Mouse (Mus musculus) right cerebral cortex, postnatal 4 days (tissue): ENCODE measurements at regions not wholly inside any gene's neighbourhood (a gene's known extent, or its start where the extent isn't known, plus 50 kb on each side); places are given as distances from the start of the nearest gene placed in this dataset.

ENCODE experiments used
- DNase-seq: peaks from one replicate; pipeline ENCODE4 v3.0.0-alpha.2; 2022

DNA sequence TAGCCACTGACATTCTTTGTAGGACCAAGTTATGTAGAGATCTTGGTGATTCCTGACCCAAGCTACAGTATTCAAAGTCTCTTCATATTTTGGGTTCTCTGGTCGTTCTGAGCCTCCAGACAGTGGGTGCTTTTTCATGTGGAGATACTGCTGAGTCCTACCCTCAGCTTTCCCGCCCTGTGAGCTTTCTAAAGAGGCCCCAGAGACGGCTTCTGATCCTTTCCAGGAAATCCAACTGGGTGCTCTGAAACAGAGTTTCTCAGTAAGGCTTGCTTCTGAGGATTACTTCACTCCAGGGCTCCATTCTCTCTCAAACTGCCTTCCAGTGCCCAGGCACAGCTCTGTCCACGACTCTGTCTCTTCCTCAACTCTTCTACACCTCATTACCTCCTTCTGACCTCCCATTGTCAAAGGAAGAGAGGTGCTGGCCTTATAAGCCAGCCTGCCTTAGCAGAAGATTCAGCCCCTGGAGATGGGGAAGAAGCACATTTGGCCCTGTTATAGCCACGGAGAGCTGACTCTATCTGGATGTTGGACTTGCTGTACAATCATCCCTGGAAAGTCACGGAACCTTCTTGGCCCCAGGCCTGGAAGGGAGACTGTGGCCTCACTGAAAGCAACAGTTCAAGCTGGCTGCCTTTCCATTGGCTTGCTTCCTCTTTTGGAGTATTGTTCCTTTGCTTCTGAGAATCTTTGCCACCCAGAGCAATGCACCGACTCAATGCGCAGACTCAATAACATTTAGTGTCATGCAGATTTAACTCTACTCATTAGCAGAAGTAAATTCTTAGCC lies 1306.9 kb upstream of the A1bg start:
- no peak for DNase-seq

GRCm38 (mm10) chr15:62229023-62229422 lies 1306.2 kb upstream of the A1bg start:
- DNase-seq: no peak

GRCm38 (mm10) chr15:62224798-62225197 lies 1302.0 kb upstream of the A1bg start:
- DNase-seq: no peak

- no peak for DNase-seq
Observed at GRCm38 (mm10) chr15:62224191-62224590, 1301.4 kb upstream of the A1bg start.

DNA sequence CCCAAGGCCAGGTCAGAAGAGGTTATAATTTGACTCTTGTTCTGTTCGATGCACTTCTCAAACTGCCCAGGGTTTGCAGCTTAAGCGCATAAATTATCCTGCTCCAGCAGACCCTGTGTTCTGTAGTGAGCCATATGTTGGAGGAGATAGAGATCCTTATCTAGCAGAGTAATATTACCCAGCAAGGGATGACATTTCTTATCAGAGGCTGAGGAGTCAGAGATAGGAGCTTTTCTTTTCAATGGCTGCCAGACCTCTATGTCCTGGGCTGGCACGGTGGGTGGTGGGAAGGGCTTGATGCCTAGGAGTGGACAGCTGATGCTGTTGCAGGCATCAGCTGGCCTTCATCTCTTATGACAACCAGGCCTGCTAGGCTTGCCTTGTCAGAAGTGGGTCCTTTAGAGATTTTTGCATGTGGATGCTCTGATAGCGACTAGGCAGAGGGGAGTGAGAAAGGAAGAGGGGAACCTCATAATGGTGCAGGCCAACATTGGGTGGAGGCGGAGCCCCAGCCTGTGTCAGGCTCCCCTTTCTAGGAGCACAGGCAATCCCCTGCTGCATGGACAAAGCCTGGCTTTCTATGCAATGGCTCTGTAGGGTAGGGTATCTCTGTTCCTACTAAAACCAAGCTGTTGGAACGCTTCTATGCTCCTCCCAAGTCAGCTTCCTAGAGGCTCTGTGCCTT lies 1300.5 kb upstream of the A1bg start:
- no peak for DNase-seq

DNA sequence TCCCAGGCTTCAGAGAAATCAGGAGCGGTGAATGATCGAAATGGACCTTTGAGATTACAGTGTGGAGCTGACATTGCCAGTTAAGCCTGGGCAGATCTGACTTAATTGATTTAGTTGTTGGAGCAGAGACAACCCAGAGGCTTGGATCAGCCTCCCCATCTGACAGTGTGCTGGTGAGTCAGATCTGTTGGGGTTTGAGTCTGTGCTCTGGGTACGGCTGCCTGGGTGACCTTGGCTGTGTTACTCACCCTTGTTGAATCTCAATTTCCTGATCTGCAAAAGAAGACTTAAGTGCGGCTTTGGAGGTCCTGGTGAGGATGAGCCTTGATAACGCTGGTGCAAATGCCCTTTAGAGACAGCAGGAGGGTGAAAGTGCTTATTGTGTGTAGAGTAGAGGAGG lies 1299.9 kb upstream of the A1bg start:
- no peak for DNase-seq

DNA sequence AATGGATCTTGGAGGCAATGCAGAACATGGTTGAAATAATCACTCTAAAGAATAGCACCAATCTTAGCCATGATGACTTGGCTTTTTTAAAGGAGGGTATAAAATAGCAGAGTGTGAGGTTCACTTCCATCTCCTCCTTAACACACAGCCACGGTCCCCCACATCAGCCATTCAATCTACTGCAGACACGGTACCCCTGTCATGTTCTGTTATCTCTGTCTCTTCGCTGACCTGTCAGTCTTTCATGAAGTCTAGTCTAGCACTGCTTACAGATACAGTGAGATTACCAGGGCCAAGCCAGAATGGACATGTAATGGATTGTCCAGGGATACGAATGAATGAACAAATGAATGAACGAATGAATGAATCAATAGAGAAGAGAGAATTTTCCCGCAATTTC lies 1299.4 kb upstream of the A1bg start:
- DNase-seq: no peak

DNA sequence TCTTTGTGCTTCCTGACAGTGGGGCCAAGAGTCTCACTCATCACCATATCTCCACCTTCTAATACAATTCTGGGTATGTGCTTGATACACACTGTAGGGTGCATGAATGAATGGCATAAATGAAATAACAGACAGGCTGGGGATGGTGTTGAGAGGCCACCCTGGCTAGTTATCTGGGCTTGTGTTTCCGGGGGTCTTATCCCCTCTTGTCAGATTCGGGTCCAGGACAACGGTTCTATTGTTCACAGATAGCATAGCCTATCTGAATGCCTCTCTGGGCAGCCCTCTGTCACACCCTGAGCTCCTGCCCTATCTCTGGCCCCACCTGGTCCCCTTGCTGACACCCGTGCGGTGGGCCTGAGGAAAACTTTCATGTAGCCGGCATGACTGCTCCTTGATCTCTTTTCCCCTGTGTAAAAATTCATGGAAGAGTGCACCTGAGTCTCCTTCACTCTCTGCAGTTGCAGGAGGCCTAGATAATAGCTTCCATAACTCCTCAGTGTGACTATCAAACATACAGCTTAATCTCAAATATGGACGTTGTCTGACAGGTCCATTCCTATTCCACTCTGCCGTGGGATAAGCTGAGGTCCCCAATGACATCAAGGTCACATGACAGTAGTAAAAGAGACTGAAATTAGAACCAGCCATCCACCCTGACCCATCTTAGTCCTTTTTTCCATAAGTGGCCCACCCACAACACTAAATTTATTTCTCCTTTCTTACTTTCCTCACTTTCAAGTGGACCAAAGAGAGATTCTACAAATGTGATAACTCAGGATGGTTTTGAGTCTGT lies 1298.4 kb upstream of the A1bg start:
- DNase-seq: no peak

- no peak for DNase-seq
Observed at GRCm38 (mm10) chr15:62220620-62221019, 1297.8 kb upstream of the A1bg start.

DNA sequence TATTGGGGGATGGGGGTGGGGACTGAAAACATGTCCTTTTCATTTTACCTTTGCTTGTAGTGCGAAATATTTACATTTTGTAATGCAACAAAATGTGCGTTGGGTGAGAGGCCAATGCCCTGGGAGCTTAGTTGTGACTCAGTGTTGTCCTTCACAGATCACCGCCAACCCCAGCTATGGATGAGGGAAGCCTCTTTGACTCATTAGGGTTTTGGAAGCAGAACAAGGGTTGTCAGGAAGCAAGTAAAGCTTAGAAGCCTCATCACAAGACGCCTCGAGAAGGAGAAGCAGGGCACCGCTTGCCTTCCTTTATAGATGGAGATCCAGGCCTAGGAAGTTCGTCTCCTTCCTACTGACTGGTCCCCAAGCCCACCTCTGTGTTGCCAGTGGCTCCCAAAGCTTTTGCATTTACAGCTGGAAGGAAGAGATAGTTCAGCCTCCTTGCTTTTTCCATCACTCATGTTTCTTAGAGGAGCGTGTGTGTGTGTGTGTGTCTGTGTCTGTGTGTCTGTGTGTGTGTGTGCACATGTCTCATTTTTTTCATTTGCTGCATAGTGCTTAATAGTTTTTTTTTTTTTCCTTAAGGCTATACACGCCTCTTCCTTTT lies 1297.2 kb upstream of the A1bg start:
- DNase-seq: no peak

DNA sequence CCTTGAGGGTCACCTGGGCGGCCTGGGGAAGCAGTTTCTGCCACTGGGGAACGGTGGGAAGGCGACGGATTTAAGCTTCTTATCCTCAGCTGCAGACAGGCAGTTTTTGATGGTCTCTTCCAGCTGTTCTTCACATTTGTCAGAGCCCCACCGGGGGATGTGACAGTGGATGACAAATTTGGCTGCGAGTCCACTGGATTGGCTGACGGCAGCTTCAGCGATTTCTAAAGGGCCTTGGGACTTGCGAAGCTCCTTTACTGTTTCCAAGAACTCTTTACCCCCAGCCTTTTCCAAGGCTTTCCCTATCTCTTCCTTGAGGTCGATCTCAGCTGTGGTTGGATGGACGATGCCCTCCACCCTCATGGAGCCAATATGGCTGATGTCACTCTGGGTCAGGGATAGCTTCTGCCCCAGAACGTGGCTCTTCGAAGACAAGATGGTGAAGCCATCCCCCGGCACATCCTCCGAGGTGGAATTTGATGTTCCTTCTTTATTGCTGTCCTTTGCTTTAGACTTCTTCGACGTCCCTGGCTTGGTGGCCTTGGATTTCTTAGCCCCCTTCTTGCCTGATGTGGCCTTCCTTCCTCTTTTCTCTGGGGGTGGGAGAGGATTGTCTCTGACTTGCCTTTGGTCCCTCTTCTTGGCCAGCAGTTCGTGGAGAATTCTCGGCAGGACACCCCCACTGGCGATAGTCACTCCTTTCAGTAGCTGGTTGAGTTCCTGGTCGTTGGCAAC lies 1295.7 kb upstream of the A1bg start:
- no peak for DNase-seq

GRCm38 (mm10) chr15:62216688-62217477 lies 1294.1 kb upstream of the A1bg start:
- no peak for DNase-seq

- no peak for DNase-seq
Observed at GRCm38 (mm10) chr15:62215616-62216398, 1293.0 kb upstream of the A1bg start.

DNA sequence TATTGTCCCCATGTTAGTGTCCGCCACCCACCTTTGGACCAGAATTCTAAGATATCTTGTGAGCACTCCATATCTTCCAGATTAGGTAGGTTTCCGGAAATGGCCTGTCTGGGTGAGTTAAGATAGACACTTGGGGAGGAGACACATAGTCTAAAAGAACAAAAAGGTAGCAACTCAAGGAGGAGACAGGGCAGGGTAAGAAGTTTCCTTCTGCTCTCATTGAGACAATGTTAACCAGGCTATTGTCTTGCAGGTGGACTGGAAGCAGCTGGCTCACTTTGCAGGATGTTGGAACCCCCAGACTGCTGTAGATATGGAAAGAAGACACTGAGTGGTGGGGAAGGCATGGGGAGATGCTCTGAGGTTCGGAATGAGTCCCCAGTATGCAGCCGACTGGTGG lies 1291.5 kb upstream of the A1bg start:
- DNase-seq: no peak

DNA sequence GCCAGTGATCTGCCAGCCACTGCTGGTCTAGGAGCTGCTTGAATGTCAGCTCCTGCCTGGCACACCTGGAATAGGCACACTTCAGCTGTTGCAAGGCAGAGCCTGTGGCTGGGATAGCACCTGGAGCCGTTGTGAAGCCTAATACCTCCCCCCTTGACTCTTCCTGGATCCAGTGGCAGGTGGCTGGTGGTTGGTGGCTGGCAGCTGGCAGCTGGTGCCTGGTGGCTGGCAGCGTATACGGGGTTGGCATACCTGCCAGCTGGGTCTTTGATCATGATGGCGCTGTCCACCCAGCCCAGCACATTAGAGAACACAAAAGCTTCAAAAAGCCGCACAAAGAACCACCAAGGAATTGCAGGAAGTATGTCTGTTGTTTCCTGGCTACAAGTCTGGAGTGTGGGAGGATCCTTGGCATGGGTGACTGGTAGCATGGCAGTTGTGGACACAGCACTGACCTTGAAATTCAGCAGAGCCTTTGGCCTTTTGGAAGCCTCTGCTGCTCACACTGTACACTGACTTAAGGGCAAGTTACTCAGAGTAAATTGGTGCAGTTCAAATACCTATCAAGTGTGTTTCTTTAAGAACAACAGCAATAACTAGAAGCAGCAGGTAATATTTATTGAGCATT lies 1289.6 kb upstream of the A1bg start:
- no peak for DNase-seq

DNA sequence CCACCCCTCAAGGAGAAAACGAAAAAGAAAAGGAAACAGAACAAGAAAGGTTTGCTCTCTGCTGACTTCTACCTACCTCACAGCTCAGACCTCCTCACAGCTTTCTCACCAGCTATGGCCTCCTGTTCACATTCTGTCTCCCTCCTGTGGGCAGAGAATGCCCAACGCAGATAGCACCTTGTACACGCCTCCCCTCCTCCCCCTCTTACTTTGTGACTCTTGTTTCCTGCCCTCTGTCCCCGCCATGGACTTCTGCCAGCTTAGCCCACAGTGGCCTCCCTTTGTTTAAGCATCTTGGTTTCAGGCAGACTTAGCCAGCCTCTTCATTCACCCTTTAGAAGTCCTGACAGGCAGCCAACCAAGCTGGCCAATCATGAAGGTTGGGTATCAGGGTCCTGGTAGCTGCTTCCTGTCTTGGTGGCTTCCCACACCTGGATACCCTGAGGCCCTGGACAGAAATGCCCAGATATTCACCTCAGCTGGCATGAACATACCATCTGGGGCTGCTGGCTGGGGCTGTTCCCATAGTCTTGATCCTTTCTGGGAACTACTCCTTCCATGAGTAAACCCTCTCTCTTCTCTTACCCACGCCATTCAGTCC lies 1287.2 kb upstream of the A1bg start:
- DNase-seq: peak; percentile 17

- DNase-seq: no peak
Observed at GRCm38 (mm10) chr15:62209296-62209695, 1286.5 kb upstream of the A1bg start.

- peak; percentile 49 for DNase-seq
Observed at GRCm38 (mm10) chr15:62206502-62206902, 1283.7 kb upstream of the A1bg start.

DNA sequence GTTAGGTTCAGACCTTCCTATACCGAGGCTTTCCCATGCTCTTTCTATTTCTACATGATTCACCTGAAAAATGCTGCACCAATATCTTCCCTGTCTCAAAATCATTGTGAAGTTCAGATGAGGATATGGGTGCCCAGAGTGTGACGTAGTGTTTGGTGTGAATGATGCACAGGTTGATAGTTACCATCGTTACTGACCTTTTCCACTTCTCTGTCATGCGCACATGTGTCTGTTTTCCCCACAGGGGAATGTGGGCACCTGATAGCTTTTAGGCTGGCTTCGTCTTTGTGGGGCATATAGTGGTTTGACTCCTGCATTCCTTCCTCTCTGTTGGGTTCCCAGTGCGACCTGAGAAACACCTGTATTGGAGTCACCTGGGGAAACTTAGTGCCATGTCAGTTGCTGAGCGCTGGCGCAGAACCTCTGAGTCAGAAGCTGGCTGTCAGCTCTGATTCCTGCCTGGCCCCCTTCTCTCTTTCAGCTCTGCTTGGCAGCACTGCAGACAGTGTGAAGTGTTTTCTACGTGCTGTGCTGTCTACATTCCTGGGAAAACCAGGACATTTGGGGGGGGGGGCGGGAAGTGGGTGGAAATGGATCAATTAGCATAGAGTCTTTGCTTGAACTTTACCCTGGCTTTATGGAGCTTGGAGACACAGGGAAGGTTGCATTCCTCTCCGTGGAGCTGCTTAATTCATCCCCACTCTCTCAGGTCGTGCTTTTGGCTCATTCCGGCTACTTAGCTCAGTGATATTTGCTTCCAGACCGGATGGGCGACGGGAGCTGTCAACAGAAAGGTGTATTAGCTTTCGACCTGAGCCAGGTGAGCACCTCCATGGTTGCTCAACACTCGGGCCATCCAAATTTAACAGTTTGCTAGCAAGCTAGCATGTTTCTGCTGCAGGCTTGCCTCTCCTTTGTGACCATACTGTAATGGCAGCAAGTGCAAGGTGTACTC lies 1281.4 kb upstream of the A1bg start:
- no peak for DNase-seq
